Mouse (Mus musculus) MEL-GATA-1-ER (cell line): ENCODE measurements around the gene Dock6.
"Not testable (repeated sequence)": the region's sequence is repeated elsewhere in the genome, so short reads cannot be mapped to it uniquely, and the experiment has no call there.

ENCODE experiments used
- DNase-seq: peaks from one replicate; pipeline ENCODE4 v3.0.0-alpha.2; 2012; ENCODE audit warnings: low read depth; ENCODE audit errors: extremely low read depth

Gene Dock6

GRCm38 (mm10) chr9:21811170-21811569 is 41.3 kb downstream of the Dock6 start:
- DNase-seq, result no peak

DNA sequence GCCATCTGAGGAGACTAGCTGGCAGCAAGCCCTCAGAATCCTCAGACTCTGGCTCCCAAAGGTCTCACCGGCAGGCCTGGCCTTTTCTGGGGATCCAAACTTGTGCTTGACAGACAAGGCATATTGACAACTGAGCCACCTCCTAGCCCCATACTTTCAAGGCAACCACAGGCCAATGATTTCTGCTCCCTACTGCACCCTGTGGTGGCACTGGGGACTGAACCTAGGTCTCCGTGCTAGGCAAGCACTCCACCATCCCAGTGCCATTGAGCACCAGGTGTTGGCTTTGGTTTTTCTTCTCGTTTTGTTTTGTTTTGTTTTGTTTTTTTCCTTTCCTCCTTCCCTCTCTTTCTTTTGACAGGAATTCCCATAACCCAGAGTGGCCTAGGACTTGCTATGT is 43.9 kb downstream of the Dock6 start:
- DNase-seq, result no peak

GRCm38 (mm10) chr9:21806976-21807375 is 45.5 kb downstream of the Dock6 start:
- DNase-seq, result no peak

- no peak for DNase-seq
Measured at GRCm38 (mm10) chr9:21806363-21806762, 46.1 kb downstream of the Dock6 start.

GRCm38 (mm10) chr9:21803986-21804644 is 48.3 kb downstream of the Dock6 start:
- DNase-seq, result peak; percentile 66

GRCm38 (mm10) chr9:21801591-21801990 is 50.8 kb downstream of the Dock6 start:
- no peak for DNase-seq

- no peak for DNase-seq
Measured at GRCm38 (mm10) chr9:21801121-21801520, 51.3 kb downstream of the Dock6 start.

DNA sequence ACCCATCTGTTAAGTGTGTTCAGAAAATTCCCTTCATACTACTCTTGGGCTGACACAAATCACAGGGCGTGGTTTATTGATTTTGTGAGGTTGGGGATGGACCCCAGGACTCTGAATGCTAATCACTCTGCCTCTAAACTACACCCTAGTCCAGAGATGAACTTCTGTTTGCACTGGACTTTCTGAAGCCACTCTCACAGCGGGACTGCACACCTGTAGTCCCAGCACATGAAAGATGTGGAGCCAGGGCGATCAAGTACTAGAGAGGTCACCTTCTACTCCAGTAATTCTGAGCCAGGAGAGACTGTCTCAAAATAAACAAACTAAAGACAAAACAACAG is 53.5 kb downstream of the Dock6 start:
- DNase-seq, result no peak

GRCm38 (mm10) chr9:21798345-21799009 is 54.0 kb downstream of the Dock6 start, which contains the start of gene Kank2:
Kank2 (minus strand) TSS chr9:21798744.
- DNase-seq, result no peak

DNA sequence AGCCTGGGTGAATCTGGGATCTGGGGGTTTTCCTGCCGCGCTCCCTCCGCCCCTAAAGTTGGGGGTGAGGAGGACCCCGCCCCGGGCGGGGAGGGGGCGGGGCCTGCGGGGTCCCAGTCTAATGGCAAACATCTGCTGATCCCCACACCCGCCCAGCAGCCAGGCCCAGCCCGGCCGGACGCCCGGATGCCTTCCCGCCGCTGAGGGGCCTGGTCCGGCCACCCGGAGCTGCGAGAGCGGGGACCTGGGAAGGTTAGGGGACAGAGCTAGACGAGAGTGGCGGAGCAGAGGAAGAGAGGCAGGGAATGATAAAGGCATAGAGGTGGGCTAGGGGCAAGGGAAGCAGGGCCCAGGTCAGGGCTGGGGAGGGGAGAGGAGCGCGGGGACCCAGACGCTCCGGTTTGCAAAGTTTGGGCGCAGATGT is 54.5 kb downstream of the Dock6 start:
- DNase-seq, result no peak

GRCm38 (mm10) chr9:21796919-21797318 is 55.5 kb downstream of the Dock6 start:
- DNase-seq, result no peak

GRCm38 (mm10) chr9:21796259-21796658 is 56.2 kb downstream of the Dock6 start:
- no peak for DNase-seq

DNA sequence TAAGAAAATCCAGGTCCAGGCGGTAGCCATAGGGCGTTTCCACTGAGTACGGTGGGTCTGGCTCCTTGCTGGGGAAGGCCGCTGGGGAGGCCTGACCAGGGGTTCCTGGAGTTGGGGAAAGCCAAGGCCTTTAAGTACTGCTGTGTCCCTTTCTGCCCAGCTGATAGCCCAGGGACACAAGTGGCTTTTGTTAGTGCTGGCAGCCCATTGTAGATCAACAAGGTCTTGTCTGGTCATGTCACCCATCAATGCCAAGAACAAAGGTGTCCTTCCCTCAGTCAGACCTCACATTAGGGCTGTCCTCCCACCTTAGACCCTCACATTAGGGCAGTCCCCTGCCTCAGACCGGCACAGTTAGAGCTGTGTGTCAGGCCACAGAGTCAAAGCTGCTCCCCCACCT is 56.9 kb downstream of the Dock6 start:
- no peak for DNase-seq

DNA sequence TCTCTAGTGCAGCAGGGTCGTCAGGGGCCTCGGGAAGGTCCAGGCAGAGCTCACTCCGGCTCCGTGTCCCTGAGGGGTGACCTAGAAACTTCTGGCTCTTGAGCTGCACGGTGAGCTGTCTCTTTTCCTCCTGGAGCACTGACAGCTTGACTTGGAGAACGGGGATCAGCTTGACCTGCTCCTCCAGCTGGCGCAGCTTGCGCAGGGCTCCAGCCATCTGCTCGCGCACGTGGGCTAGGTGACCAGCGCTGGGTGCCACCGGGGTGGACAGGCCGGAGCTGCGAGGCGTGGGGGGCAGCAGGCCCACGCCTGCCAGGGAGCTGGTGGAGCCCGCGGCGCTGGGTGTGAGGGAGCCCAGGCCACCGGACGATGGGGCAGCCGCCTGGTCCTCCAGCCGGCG is 57.5 kb downstream of the Dock6 start:
- DNase-seq, result no peak

GRCm38 (mm10) chr9:21794344-21794834 is 58.0 kb downstream of the Dock6 start:
- DNase-seq, result no peak

GRCm38 (mm10) chr9:21793507-21793906 is 58.9 kb downstream of the Dock6 start:
- DNase-seq, result not testable (repeated sequence)

DNA sequence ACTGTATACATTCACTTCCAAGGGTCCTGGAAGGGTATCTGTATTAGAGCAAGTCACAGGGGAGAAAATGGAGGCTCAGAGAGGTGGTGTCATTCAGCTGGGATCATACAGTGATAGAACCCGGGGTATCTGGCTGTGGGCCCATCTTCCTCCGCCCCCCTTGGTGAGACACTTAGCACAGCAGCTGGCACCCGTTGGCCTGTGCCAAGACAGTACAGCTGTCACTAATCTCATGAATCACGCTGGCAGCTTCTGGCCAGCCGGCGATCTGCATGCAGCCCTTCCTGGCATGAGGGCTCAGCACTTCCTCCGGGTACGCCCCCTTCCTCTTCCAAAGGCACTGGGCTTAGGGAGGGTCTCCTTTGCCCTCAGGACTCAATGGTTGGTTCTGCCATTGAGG is 59.8 kb downstream of the Dock6 start:
- no peak for DNase-seq

DNA sequence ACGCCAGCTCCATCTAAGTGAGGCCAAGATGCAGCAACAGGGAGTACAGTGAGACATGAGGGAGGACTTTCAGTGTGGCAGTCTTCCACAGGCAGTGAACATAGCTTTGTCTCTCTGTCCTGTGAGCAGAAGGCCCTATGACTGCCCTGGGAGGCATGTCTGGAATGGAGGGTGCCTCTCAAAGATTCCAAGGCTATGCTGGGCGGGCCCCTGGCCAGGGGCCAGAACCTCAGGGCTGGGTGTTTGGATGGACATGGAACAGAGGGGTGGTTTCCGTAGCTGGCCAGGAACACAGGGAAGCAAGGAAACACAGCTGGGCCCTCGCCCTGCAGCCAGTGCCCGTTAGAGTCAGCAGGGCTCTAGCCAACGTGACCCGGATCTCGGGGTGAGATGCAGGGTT is 60.6 kb downstream of the Dock6 start:
- no peak for DNase-seq

- no peak for DNase-seq
Measured at GRCm38 (mm10) chr9:21788234-21788633, 64.2 kb downstream of the Dock6 start.

DNA sequence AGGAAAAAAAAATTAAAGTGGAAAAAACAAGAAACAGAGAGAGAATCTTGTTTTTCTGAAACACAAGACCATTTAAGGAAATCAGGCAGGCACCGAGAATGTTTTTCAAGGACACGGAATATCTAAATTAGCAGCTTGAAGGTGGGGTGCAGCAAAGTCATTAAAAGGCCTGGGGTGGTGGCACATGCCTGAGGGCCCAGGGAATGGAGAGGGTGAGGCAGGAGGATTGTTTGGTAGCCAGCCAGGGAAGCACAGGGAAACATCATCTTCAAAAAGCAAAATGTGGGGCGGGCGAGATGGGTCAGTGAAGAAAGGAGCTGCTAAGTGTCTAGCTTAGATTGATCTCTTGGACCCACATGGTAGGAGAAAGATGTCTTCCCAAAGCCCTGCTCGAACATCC is 64.8 kb downstream of the Dock6 start:
- DNase-seq, result no peak

DNA sequence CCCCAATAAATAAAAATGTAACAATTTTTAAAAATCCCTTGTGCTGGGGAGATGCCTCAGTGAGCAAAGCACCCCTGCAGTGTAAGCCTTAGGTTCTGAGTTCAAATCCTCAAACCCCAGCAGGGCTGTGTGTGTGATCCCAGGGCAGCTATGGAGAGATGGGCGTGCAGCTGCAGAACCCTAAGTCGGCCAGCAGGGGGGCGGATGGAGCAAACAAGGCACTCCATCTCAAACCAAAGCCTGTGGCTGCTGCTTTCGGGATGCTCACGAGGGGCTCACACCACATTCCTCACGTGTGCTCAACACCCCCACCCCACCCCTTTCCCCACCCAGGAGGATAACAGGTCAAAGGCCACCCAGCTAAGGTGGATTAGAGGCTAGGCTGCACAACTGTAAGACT is 65.5 kb downstream of the Dock6 start:
- no peak for DNase-seq

- DNase-seq, result not testable (repeated sequence)
Measured at GRCm38 (mm10) chr9:21786309-21786708, 66.1 kb downstream of the Dock6 start.
